Mouse (Mus musculus) lung, adult 2 months (tissue): ENCODE results near the gene Csgalnact2. TPM values are rescaled to one million over a fixed set of nuclear protein-coding genes. Genes with fewer than 3 reads are reported as not detected.

Experiments used
- DNase-seq: peaks from one replicate; pipeline ENCODE4 v3.0.0; 2022
- H3K4me1 ChIP-seq: fragments of 200-500 bp; 2 replicates; pipeline ENCODE4 v1.6.1; 2011; ENCODE audit warnings: low read length; ENCODE audit not compliant: control insufficient read depth, insufficient read depth
- H3K4me3 ChIP-seq: fragments of 200-500 bp; replicated peaks from 2 replicates; pipeline ENCODE3; 2011; ENCODE audit warnings: low read depth, mild to moderate bottlenecking, control low read depth, low read length; ENCODE audit errors: extremely low read depth
- CTCF ChIP-seq: fragments of 200-500 bp; IDR thresholded peaks from 2 replicates; pipeline ENCODE4 v1.5.1; 2011; ENCODE audit warnings: mild to moderate bottlenecking, low read length, control low read depth; ENCODE audit not compliant: insufficient read depth
- POLR2A ChIP-seq: fragments of 200-500 bp; IDR thresholded peaks from 2 replicates; pipeline ENCODE4 v1.6.1; 2011; ENCODE audit warnings: low read depth, mild to moderate bottlenecking, control low read depth, low read length, borderline replicate concordance; ENCODE audit errors: extremely low read depth
- WGBS: fragments of 180-500 bp; shearing (Covaris S2); methylation state at CpG from one replicate; pipeline ENCODE4 v1.1.7; 2018; 5-methylcytosine and 5-hydroxymethylcytosine counted together
- polyA plus RNA-seq: library from polyadenylated mRNA; depleted of rRNA; stranded (reverse); fragments of >200 nt; gene quantifications from 2 replicates; pipeline ENCODE4 v1.2.3, GENCODE M21; 2012; rRNA removed

The Csgalnact2 gene
- polyA plus RNA-seq, 1 experiment = 10.7 TPM

GRCm38 (mm10) chr6:118067720-118068119, 71.2 kb downstream of the Csgalnact2 start:
- DNase-seq = peak; percentile 21
- TF ChIP-seq POLR2A (no peak), CTCF (peak; percentile 45)

GRCm38 (mm10) chr6:118066199-118067081, 72.5 kb downstream of the Csgalnact2 start:
- peaks cover 12% of the 10 kb centered on the region for H3K4me1 ChIP-seq
- TF ChIP-seq POLR2A (peak; percentile 75; the same call in 1 of the 2 replicates), CTCF (no peak)
- DNase-seq = peak; percentile 81
- 2% methylated on average over 40 of the region's 40 CpGs for WGBS
- peak overlapping the region; percentile 85 for H3K4me3 ChIP-seq

More at GRCm38 (mm10) chr6:118067720-118068119, 71.2 kb downstream of the Csgalnact2 start:
- 53% methylated on average over 7 of the region's 7 CpGs for WGBS
- Histone ChIP-seq H3K4me3 (peak overlapping the region; percentile 57), H3K4me1 (peaks cover 12% of the 10 kb centered on the region)

- no peak for DNase-seq
- TF ChIP-seq POLR2A (peak; percentile 72; the same call in 1 of the 2 replicates), CTCF (no peak)
- WGBS = 0% methylated on average over 12 of the region's 12 CpGs
- peaks cover 7% of the 10 kb centered on the region; the same call in 1 of the 2 replicates for H3K4me1 ChIP-seq
- H3K4me3 ChIP-seq = peak overlapping the region; percentile 85
These were observed 73.1 kb downstream of the Csgalnact2 start for GRCm38 (mm10) chr6:118065837-118066198.

- no peak overlapping the region for H3K4me3 ChIP-seq
- DNase-seq = peak; percentile 68
- WGBS = 15% methylated on average over 7 of the region's 7 CpGs
- H3K4me1 ChIP-seq = peaks cover 5% of the 10 kb centered on the region; the same call in 1 of the 2 replicates
- peak; percentile 71 for TF ChIP-seq CTCF
- TF ChIP-seq POLR2A = no peak
These were observed 73.9 kb downstream of the Csgalnact2 start for GRCm38 (mm10) chr6:118064968-118065530.

DNA sequence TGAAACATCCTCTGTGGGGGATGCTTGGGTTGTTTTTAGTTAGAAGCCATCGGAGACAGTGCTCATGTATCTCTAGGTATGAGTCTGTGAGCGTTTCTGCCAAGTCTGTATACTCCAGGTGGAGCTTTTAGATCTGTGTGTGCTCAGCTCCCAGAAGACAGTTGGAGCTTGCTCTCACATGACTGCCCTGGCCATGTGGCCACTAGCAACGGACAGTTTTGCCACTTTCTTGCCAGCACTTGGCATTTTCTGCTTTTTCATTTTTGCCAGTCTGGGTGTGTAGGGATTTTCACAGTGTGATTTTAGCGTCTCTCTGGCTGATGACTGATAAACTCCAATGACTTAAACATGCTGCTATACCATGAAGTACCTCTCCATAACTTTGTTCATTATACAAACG, 75.7 kb downstream of the Csgalnact2 start:
- no peak for TF ChIP-seq POLR2A
- no peak for TF ChIP-seq CTCF
- 76% methylated on average over 5 of the region's 5 CpGs for whole genome bisulfite sequencing
- Histone ChIP-seq H3K4me3 (no peak overlapping the region), H3K4me1 (peaks cover 5% of the 10 kb centered on the region; the same call in 1 of the 2 replicates)
- no peak for DNase-seq

- TF ChIP-seq CTCF = no peak
- TF ChIP-seq POLR2A = no peak
- WGBS = 91% methylated on average over 4 of the region's 4 CpGs
- no peak for DNase-seq
These were observed 77.7 kb downstream of the Csgalnact2 start for GRCm38 (mm10) chr6:118061266-118061665.

More at GRCm38 (mm10) chr6:118061266-118061665, 77.7 kb downstream of the Csgalnact2 start:
- peaks cover 5% of the 10 kb centered on the region; the same call in 1 of the 2 replicates for H3K4me1 ChIP-seq
- H3K4me3 ChIP-seq = no peak overlapping the region

Other genes starting within 250 kb of the Csgalnact2 start
- gene Hnrnpf, start 238.8 kb downstream of the Csgalnact2 start, polyA plus RNA-seq = 100 and 154 TPM in 2 replicates
- gene Fxyd4, start 201.4 kb downstream of the Csgalnact2 start, polyA plus RNA-seq = 0.41 and 0.61 TPM in 2 replicates
- 50.3 and 57.1 TPM in 2 replicates for gene Rasgef1a, start 127.7 kb downstream of the Csgalnact2 start, polyA plus RNA-seq
- 1.6 and 1.8 TPM in 2 replicates for gene Ret, start 58.6 kb upstream of the Csgalnact2 start, polyA plus RNA-seq